Mouse (Mus musculus): ENCODE data around the gene Tspan5. TPM values are rescaled to one million over a fixed set of nuclear protein-coding genes. Genes with fewer than 3 reads are reported as not detected.

Gene Tspan5
- polyA plus RNA-seq, 1 experiment from 2014 or later, result 43.4 TPM

- 32% methylated on average over 7 of the region's 7 CpGs for WGBS
- H3K9me3 ChIP-seq (ENCODE audit: control insufficient read depth, low read length), result no peaks in the 10 kb centered on the region
- H3K4me1 ChIP-seq (replicated peaks; ENCODE audit: control insufficient read depth, insufficient read depth, low read length), result peaks cover 3% of the 10 kb centered on the region; the same call in 1 of the 2 replicates
- DNase-seq (ENCODE audit: low spot score), result no peak
- H3K27ac ChIP-seq (ENCODE audit: low read depth, low read length), result no peak overlapping the region
- no peak overlapping the region for H3K4me2 ChIP-seq (ENCODE audit: low read depth, low read length, severe bottlenecking)
- ATAC-seq (replicated peaks; ENCODE audit: low FRiP score), result no peak
- H3K27me3 ChIP-seq (ENCODE audit: control insufficient read depth, insufficient read depth, low read length), result no peaks in the 10 kb centered on the region
- H3K9ac ChIP-seq (ENCODE audit: low read length), result peak overlapping the region; percentile 6; the same call in 1 of the 2 replicates
- H3K36me3 ChIP-seq (ENCODE audit: control insufficient read depth, insufficient read depth, low read length), result no peaks in the 10 kb centered on the region
- no peak overlapping the region for H3K4me3 ChIP-seq (ENCODE audit: low read depth, low read length)
Measured at GRCm38 (mm10) chr3:138905678-138906077, 163.7 kb downstream of the Tspan5 start.

GRCm38 (mm10) chr3:138906112-138906880 lies 164.3 kb downstream of the Tspan5 start:
- WGBS, result 34% methylated on average over 17 of the region's 17 CpGs
- Histone ChIP-seq H3K27me3 (ENCODE audit: control insufficient read depth, insufficient read depth, low read length) (no peaks in the 10 kb centered on the region), H3K9ac (ENCODE audit: low read length) (no peak overlapping the region), H3K36me3 (ENCODE audit: control insufficient read depth, insufficient read depth, low read length) (no peaks in the 10 kb centered on the region), H3K27ac (ENCODE audit: low read depth, low read length) (no peak overlapping the region), H3K9me3 (ENCODE audit: control insufficient read depth, low read length) (no peaks in the 10 kb centered on the region), H3K4me3 (ENCODE audit: low read depth, low read length) (no peak overlapping the region), H3K4me2 (ENCODE audit: low read depth, low read length, severe bottlenecking) (no peak overlapping the region), H3K4me1 (replicated peaks; ENCODE audit: control insufficient read depth, insufficient read depth, low read length) (peaks cover 3% of the 10 kb centered on the region; the same call in 1 of the 2 replicates)
- peak; percentile 82 for DNase-seq (ENCODE audit: low spot score)
- ATAC-seq (replicated peaks; ENCODE audit: low FRiP score), result peak; percentile 69

GRCm38 (mm10) chr3:138909313-138909712 lies 167.3 kb downstream of the Tspan5 start:
- H3K9ac ChIP-seq (ENCODE audit: low read length), result no peak overlapping the region
- no peaks in the 10 kb centered on the region for H3K36me3 ChIP-seq (ENCODE audit: control insufficient read depth, insufficient read depth, low read length)
- no peak overlapping the region for H3K4me3 ChIP-seq (ENCODE audit: low read depth, low read length)
- no peak for DNase-seq (ENCODE audit: low spot score)
- no peaks in the 10 kb centered on the region for H3K9me3 ChIP-seq (ENCODE audit: control insufficient read depth, low read length)
- H3K27me3 ChIP-seq (ENCODE audit: control insufficient read depth, insufficient read depth, low read length), result no peaks in the 10 kb centered on the region
- no peak for ATAC-seq (replicated peaks; ENCODE audit: low FRiP score)
- H3K4me1 ChIP-seq (replicated peaks; ENCODE audit: control insufficient read depth, insufficient read depth, low read length), result peaks cover 3% of the 10 kb centered on the region; the same call in 1 of the 2 replicates
- no peak overlapping the region for H3K4me2 ChIP-seq (ENCODE audit: low read depth, low read length, severe bottlenecking)
- no peak overlapping the region for H3K27ac ChIP-seq (ENCODE audit: low read depth, low read length)
- 70% methylated on average over 2 of the region's 2 CpGs for WGBS

- no peaks in the 10 kb centered on the region for H3K9me3 ChIP-seq (ENCODE audit: control insufficient read depth, low read length)
- H3K4me2 ChIP-seq (ENCODE audit: low read depth, low read length, severe bottlenecking), result no peak overlapping the region
- no peaks in the 10 kb centered on the region for H3K27me3 ChIP-seq (ENCODE audit: control insufficient read depth, insufficient read depth, low read length)
- H3K4me1 ChIP-seq (replicated peaks; ENCODE audit: control insufficient read depth, insufficient read depth, low read length), result no peaks in the 10 kb centered on the region
- no peak overlapping the region for H3K9ac ChIP-seq (ENCODE audit: low read length)
- ATAC-seq (replicated peaks; ENCODE audit: low FRiP score) (no peak), DNase-seq (ENCODE audit: low spot score) (no peak)
- 90% methylated on average over 8 of the region's 8 CpGs for WGBS
- no peak overlapping the region for H3K27ac ChIP-seq (ENCODE audit: low read depth, low read length)
- no peak overlapping the region for H3K4me3 ChIP-seq (ENCODE audit: low read depth, low read length)
- H3K36me3 ChIP-seq (ENCODE audit: control insufficient read depth, insufficient read depth, low read length), result no peaks in the 10 kb centered on the region
Measured at GRCm38 (mm10) chr3:138912504-138912903, 170.5 kb downstream of the Tspan5 start.

- no peak overlapping the region for H3K9ac ChIP-seq (ENCODE audit: low read length)
- DNase-seq (ENCODE audit: low spot score) (no peak), ATAC-seq (replicated peaks; ENCODE audit: low FRiP score) (no peak)
- no peaks in the 10 kb centered on the region for H3K36me3 ChIP-seq (ENCODE audit: control insufficient read depth, insufficient read depth, low read length)
- no peak overlapping the region for H3K4me2 ChIP-seq (ENCODE audit: low read depth, low read length, severe bottlenecking)
- no peak overlapping the region for H3K27ac ChIP-seq (ENCODE audit: low read depth, low read length)
- 62% methylated on average over 8 of the region's 8 CpGs for WGBS
- H3K4me1 ChIP-seq (replicated peaks; ENCODE audit: control insufficient read depth, insufficient read depth, low read length), result no peaks in the 10 kb centered on the region
- no peaks in the 10 kb centered on the region for H3K27me3 ChIP-seq (ENCODE audit: control insufficient read depth, insufficient read depth, low read length)
- no peak overlapping the region for H3K4me3 ChIP-seq (ENCODE audit: low read depth, low read length)
- no peaks in the 10 kb centered on the region for H3K9me3 ChIP-seq (ENCODE audit: control insufficient read depth, low read length)
Measured at GRCm38 (mm10) chr3:138914626-138915288, 172.8 kb downstream of the Tspan5 start.

DNA sequence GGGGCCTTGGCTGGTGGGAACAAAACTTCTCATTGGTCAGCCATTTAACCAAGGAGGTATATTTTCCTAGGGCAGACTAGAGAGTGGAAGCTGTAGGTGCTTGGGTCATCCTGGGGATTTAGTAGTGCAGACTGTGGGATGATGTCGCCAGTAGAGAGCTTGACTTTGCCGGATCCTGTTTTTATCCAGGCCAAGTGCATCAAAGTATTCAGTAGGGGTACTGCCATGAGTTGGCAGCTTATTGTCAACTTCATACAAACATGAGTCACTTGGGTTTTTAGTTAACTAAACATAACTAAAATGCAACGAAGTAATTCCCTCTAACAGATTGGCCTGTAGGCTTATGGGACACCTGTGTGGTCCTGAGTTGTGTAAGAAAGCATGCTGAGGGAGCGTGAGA lies 174.6 kb downstream of the Tspan5 start:
- no peak overlapping the region for H3K4me2 ChIP-seq (ENCODE audit: low read depth, low read length, severe bottlenecking)
- 93% methylated on average over 4 of the region's 4 CpGs for WGBS
- no peak overlapping the region for H3K27ac ChIP-seq (ENCODE audit: low read depth, low read length)
- H3K9ac ChIP-seq (ENCODE audit: low read length), result no peak overlapping the region
- H3K36me3 ChIP-seq (ENCODE audit: control insufficient read depth, insufficient read depth, low read length), result no peaks in the 10 kb centered on the region
- no peak overlapping the region for H3K4me3 ChIP-seq (ENCODE audit: low read depth, low read length)
- H3K4me1 ChIP-seq (replicated peaks; ENCODE audit: control insufficient read depth, insufficient read depth, low read length), result no peaks in the 10 kb centered on the region
- DNase-seq (ENCODE audit: low spot score), result no peak
- no peak for ATAC-seq (replicated peaks; ENCODE audit: low FRiP score)
- H3K9me3 ChIP-seq (ENCODE audit: control insufficient read depth, low read length), result no peaks in the 10 kb centered on the region
- H3K27me3 ChIP-seq (ENCODE audit: control insufficient read depth, insufficient read depth, low read length), result no peaks in the 10 kb centered on the region

DNA sequence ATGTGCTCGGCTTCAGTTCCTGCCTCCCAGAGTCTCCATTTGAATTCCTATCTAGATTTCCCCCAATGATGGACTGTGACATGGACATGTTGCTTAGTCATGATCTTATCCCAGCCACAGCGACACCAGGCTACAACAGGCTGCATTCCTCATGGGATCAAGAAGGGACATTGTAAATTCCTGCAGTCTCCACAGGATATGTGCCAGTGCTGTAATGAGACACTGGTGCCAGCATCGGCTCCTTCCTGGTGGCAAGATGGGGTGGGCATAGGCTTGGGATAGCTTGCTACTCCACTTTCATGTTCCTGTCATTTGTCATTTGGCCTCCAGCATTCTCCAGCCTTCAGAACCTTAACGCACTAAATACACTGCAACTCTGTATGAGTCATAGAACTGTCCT lies 175.0 kb downstream of the Tspan5 start:
- H3K4me3 ChIP-seq (ENCODE audit: low read depth, low read length), result no peak overlapping the region
- H3K9me3 ChIP-seq (ENCODE audit: control insufficient read depth, low read length), result no peaks in the 10 kb centered on the region
- ATAC-seq (replicated peaks; ENCODE audit: low FRiP score), result no peak
- H3K36me3 ChIP-seq (ENCODE audit: control insufficient read depth, insufficient read depth, low read length), result no peaks in the 10 kb centered on the region
- H3K27ac ChIP-seq (ENCODE audit: low read depth, low read length), result no peak overlapping the region
- no peak overlapping the region for H3K9ac ChIP-seq (ENCODE audit: low read length)
- no peak for DNase-seq (ENCODE audit: low spot score)
- H3K4me2 ChIP-seq (ENCODE audit: low read depth, low read length, severe bottlenecking), result no peak overlapping the region
- 85% methylated on average over 4 of the region's 4 CpGs for WGBS
- no peaks in the 10 kb centered on the region for H3K27me3 ChIP-seq (ENCODE audit: control insufficient read depth, insufficient read depth, low read length)
- no peaks in the 10 kb centered on the region for H3K4me1 ChIP-seq (replicated peaks; ENCODE audit: control insufficient read depth, insufficient read depth, low read length)

GRCm38 (mm10) chr3:138918241-138918640 lies 176.2 kb downstream of the Tspan5 start:
- no peaks in the 10 kb centered on the region for H3K4me1 ChIP-seq (replicated peaks; ENCODE audit: control insufficient read depth, insufficient read depth, low read length)
- no peaks in the 10 kb centered on the region for H3K27me3 ChIP-seq (ENCODE audit: control insufficient read depth, insufficient read depth, low read length)
- WGBS, result 89% methylated on average over 4 of the region's 4 CpGs
- H3K36me3 ChIP-seq (ENCODE audit: control insufficient read depth, insufficient read depth, low read length), result no peaks in the 10 kb centered on the region
- DNase-seq (ENCODE audit: low spot score), result no peak
- H3K9ac ChIP-seq (ENCODE audit: low read length), result no peak overlapping the region
- H3K9me3 ChIP-seq (ENCODE audit: control insufficient read depth, low read length), result no peaks in the 10 kb centered on the region
- no peak for ATAC-seq (replicated peaks; ENCODE audit: low FRiP score)
- no peak overlapping the region for H3K27ac ChIP-seq (ENCODE audit: low read depth, low read length)
- no peak overlapping the region for H3K4me2 ChIP-seq (ENCODE audit: low read depth, low read length, severe bottlenecking)
- no peak overlapping the region for H3K4me3 ChIP-seq (ENCODE audit: low read depth, low read length)

Data from forebrain, embryonic 11.5 days (tissue).